Mouse (Mus musculus): ENCODE results near the gene Sept1. TPM values are rescaled to one million over a fixed set of nuclear protein-coding genes. Genes with fewer than 3 reads are reported as not detected.
A peak's percentile ranks its signal among the peaks of the same experiment; 100 is the strongest.
"Not testable (repeated sequence)": the region's sequence is repeated elsewhere in the genome, so short reads cannot be mapped to it uniquely, and the experiment has no call there.

The Sept1 gene
- polyA plus RNA-seq, 1 experiment from 2014 or later: 12.3 TPM

DNA sequence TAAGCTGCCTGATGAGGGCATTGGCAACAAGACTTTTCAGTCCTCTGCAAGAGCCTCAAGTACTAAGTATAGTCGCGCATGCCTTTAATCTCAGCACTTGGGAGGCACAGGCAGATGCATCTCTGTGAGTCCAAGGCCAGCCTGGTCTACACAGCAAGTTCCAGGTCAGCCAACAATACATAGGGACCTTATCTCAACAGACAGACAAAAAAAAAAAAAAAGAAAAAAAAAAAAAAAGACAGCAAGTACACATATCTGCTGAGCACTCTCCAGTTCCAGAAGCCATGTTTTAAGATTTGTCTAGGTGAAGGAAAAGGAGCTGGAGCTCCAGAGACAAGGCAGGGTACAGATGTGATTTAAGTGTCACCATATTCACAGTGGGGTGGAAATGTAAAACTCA lies 23.0 kb upstream of the Sept1 start:
- 90% methylated on average over 2 of the region's 2 CpGs for WGBS

GRCm38 (mm10) chr7:127255008-127255407 lies 22.1 kb upstream of the Sept1 start:
- Histone ChIP-seq H3K36me3 (ENCODE audit: control insufficient read depth, insufficient read depth, low read length) (peaks cover 2% of the 10 kb centered on the region; the same call in 1 of the 2 replicates), H3K27ac (ENCODE audit: low read depth, low read length) (peak overlapping the region; percentile 95), H3K4me3 (ENCODE audit: low read length) (peak overlapping the region; percentile 67), H3K4me2 (ENCODE audit: low read length) (peak overlapping the region; percentile 97), H3K27me3 (replicated peaks; ENCODE audit: control insufficient read depth, insufficient read depth, low read length) (no peaks in the 10 kb centered on the region), H3K9ac (ENCODE audit: low read depth, low read length) (peak overlapping the region; percentile 87), H3K9me3 (ENCODE audit: control insufficient read depth, low read length) (no peaks in the 10 kb centered on the region), H3K4me1 (ENCODE audit: control insufficient read depth, insufficient read depth, low read depth, low read length) (peaks cover 10% of the 10 kb centered on the region)
- whole genome bisulfite sequencing: 25% methylated on average over 4 of the region's 4 CpGs
- ATAC-seq: no peak

More for the DNA sequence above, 23.0 kb upstream of the Sept1 start:
- Histone ChIP-seq H3K9ac (ENCODE audit: low read depth, low read length) (no peak overlapping the region), H3K4me2 (ENCODE audit: low read length) (no peak overlapping the region), H3K27me3 (replicated peaks; ENCODE audit: control insufficient read depth, insufficient read depth, low read length) (no peaks in the 10 kb centered on the region), H3K27ac (ENCODE audit: low read depth, low read length) (no peak overlapping the region), H3K36me3 (ENCODE audit: control insufficient read depth, insufficient read depth, low read length) (no peaks in the 10 kb centered on the region), H3K9me3 (ENCODE audit: control insufficient read depth, low read length) (no peaks in the 10 kb centered on the region), H3K4me1 (ENCODE audit: control insufficient read depth, insufficient read depth, low read depth, low read length) (peaks cover 13% of the 10 kb centered on the region), H3K4me3 (ENCODE audit: low read length) (no peak overlapping the region)
- no peak for ATAC-seq

DNA sequence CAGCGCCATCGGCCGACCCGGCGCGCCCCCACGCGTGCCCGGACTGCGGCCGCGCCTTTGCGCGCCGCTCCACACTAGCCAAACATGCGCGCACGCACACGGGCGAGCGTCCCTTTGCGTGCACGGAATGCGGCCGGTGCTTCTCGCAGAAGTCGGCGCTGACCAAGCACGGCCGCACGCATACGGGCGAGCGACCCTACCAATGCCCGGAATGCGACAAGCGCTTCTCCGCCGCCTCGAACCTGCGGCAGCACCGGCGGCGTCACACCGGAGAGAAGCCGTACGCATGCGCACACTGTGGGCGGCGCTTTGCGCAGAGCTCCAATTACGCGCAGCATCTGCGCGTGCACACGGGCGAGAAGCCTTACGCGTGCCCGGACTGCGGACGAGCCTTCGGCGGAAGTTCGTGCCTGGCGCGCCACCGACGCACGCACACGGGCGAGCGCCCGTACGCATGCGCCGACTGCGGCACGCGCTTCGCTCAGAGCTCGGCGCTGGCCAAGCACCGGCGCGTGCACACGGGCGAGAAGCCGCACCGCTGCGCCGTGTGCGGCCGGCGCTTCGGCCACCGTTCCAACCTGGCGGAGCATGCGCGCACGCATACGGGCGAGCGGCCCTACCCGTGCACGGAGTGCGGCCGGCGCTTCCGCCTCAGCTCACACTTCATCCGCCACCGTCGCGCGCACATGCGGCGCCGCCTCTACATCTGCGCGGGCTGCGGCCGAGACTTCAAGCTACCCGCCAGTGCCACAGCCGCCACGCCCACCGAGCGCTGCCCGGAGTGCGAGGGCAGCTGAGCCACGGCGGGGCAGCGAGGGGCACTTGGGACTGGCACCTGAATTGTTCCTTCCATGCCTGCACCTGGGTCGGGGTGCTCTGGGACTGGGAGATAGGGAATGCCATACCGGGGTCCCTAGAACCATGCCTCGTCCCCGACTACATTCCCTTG lies 21.2 kb upstream of the Sept1 start:
- H3K27ac ChIP-seq (ENCODE audit: low read depth, low read length): peak overlapping the region; percentile 95
- WGBS: under 1% methylated on average over 136 of the region's 136 CpGs
- H3K4me1 ChIP-seq (ENCODE audit: control insufficient read depth, insufficient read depth, low read depth, low read length): peaks cover 7% of the 10 kb centered on the region
- peak overlapping the region; percentile 87 for H3K9ac ChIP-seq (ENCODE audit: low read depth, low read length)
- peak overlapping the region; percentile 97 for H3K4me2 ChIP-seq (ENCODE audit: low read length)
- H3K9me3 ChIP-seq (ENCODE audit: control insufficient read depth, low read length): no peaks in the 10 kb centered on the region
- ATAC-seq: peak; percentile 97
- H3K4me3 ChIP-seq (ENCODE audit: low read length): peak overlapping the region; percentile 67
- H3K27me3 ChIP-seq (replicated peaks; ENCODE audit: control insufficient read depth, insufficient read depth, low read length): no peaks in the 10 kb centered on the region
- peaks cover 7% of the 10 kb centered on the region; the same call in 1 of the 2 replicates for H3K36me3 ChIP-seq (ENCODE audit: control insufficient read depth, insufficient read depth, low read length)

DNA sequence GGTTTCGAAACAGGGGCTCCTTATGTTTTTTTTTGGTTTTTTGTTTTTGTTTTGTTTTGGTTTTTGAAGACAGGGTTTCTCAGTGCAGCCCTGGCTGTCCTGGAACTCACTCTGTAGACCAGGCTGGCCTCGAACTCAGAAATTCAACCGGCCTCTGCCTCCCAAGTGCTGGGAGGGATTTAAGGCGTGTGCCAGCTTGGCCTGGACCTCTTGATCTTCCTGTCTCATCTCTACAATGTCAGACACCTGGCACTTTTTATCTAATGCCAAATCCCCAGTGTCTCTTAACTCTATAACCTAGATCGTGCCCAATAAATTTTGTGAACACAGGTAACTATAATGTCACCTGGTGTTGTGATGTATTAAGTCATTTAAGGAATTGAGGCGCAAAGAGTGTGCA lies 20.4 kb upstream of the Sept1 start:
- peak overlapping the region; percentile 87 for H3K9ac ChIP-seq (ENCODE audit: low read depth, low read length)
- peaks cover 7% of the 10 kb centered on the region for H3K4me1 ChIP-seq (ENCODE audit: control insufficient read depth, insufficient read depth, low read depth, low read length)
- no peak for ATAC-seq
- 78% methylated on average over 6 of the region's 6 CpGs for WGBS
- peak overlapping the region; percentile 97 for H3K4me2 ChIP-seq (ENCODE audit: low read length)
- H3K36me3 ChIP-seq (ENCODE audit: control insufficient read depth, insufficient read depth, low read length): peaks cover 7% of the 10 kb centered on the region; the same call in 1 of the 2 replicates
- no peaks in the 10 kb centered on the region for H3K27me3 ChIP-seq (replicated peaks; ENCODE audit: control insufficient read depth, insufficient read depth, low read length)
- H3K27ac ChIP-seq (ENCODE audit: low read depth, low read length): peak overlapping the region; percentile 95
- H3K4me3 ChIP-seq (ENCODE audit: low read length): peak overlapping the region; percentile 67
- no peaks in the 10 kb centered on the region for H3K9me3 ChIP-seq (ENCODE audit: control insufficient read depth, low read length)

DNA sequence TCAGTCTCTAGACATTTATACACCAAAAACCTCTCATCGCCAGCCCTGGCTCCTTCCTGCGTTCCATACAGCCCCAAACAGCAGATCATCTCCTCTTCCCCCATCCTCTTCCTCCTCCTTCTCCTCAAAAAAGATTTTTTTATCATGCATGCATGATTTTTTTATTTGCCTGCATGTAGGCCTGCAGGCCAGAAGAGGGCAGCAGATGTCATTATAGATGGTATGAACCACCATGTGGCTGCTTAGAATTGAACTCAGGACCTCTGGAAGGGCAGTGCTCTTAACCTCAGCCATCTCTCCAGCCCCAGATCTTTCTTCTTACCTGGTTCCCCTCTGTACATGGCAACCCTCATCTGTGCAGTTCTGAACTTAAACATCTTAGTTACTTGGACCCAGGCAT lies 19.5 kb upstream of the Sept1 start:
- WGBS: 93% methylated on average over 2 of the region's 2 CpGs
- H3K9me3 ChIP-seq (ENCODE audit: control insufficient read depth, low read length): no peaks in the 10 kb centered on the region
- no peaks in the 10 kb centered on the region for H3K27me3 ChIP-seq (replicated peaks; ENCODE audit: control insufficient read depth, insufficient read depth, low read length)
- H3K4me2 ChIP-seq (ENCODE audit: low read length): no peak overlapping the region
- peaks cover 7% of the 10 kb centered on the region for H3K4me1 ChIP-seq (ENCODE audit: control insufficient read depth, insufficient read depth, low read depth, low read length)
- H3K27ac ChIP-seq (ENCODE audit: low read depth, low read length): no peak overlapping the region
- H3K9ac ChIP-seq (ENCODE audit: low read depth, low read length): no peak overlapping the region
- H3K4me3 ChIP-seq (ENCODE audit: low read length): no peak overlapping the region
- peaks cover 7% of the 10 kb centered on the region; the same call in 1 of the 2 replicates for H3K36me3 ChIP-seq (ENCODE audit: control insufficient read depth, insufficient read depth, low read length)
- ATAC-seq: no peak

GRCm38 (mm10) chr7:127250511-127250910 lies 17.6 kb upstream of the Sept1 start:
- H3K27ac ChIP-seq (ENCODE audit: low read depth, low read length); H3K4me2 ChIP-seq (ENCODE audit: low read length); H3K9me3 ChIP-seq (ENCODE audit: control insufficient read depth, low read length); H3K27me3 ChIP-seq (replicated peaks; ENCODE audit: control insufficient read depth, insufficient read depth, low read length); H3K36me3 ChIP-seq (ENCODE audit: control insufficient read depth, insufficient read depth, low read length); H3K9ac ChIP-seq (ENCODE audit: low read depth, low read length); ATAC-seq; H3K4me3 ChIP-seq (ENCODE audit: low read length): not testable (repeated sequence)
- whole genome bisulfite sequencing: 94% methylated on average over 8 of the region's 8 CpGs
- peaks cover 18% of the 10 kb centered on the region for H3K4me1 ChIP-seq (ENCODE audit: control insufficient read depth, insufficient read depth, low read depth, low read length)

DNA sequence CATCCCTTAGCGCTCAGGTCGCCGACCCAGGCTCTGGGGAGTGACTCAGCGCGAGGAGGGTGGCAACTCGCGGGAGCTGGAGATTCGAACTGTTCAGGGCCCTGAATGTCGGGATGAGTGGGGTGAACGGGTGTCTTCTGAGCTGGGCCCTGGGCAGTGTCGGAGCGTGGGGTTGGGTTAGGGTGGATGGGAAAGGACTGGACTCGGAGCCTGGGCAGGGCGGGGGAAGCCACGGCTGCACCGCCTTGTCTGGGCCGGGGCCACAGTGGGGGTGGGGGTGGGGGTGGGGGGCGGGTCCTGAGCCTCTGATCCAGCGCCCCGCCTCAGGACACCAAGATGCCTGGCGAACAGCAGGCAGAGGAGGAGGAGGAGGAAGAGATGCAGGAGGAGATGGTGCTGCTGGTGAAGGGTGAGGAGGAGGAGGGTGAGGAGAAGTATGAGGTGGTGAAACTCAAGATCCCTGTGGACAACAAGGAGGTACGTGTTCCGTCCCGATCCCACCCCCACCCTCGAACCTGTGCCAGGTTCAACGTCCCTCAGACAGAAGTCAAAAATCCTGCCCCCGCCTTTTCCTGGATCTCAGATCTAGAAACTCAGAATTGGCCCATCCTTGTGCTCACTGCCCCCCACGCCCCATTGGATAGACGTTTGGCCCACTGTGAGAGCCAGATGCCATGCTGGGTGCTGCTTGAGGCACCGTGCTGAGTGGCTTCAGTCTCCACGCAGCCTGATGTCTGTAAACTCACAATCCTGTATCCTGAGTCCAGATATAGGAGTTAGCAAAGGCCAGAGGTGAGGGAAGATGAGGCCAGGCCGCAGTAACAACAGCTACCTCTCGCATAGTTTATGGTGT lies 12.0 kb upstream of the Sept1 start:
- peaks cover 4% of the 10 kb centered on the region; the same call in 1 of the 2 replicates for H3K36me3 ChIP-seq (ENCODE audit: control insufficient read depth, insufficient read depth, low read length)
- H3K4me1 ChIP-seq (ENCODE audit: control insufficient read depth, insufficient read depth, low read depth, low read length): peaks cover 17% of the 10 kb centered on the region
- H3K9ac ChIP-seq (ENCODE audit: low read depth, low read length): peak overlapping the region; percentile 98
- 14% methylated on average over 25 of the region's 33 CpGs for WGBS
- H3K27ac ChIP-seq (ENCODE audit: low read depth, low read length): peak overlapping the region; percentile 88
- peak overlapping the region; percentile 93 for H3K4me3 ChIP-seq (ENCODE audit: low read length)
- peak overlapping the region; percentile 94 for H3K4me2 ChIP-seq (ENCODE audit: low read length)
- no peaks in the 10 kb centered on the region for H3K27me3 ChIP-seq (replicated peaks; ENCODE audit: control insufficient read depth, insufficient read depth, low read length)
- H3K9me3 ChIP-seq (ENCODE audit: control insufficient read depth, low read length): no peaks in the 10 kb centered on the region
- peak; percentile 75 for ATAC-seq

GRCm38 (mm10) chr7:127243870-127244657 lies 11.1 kb upstream of the Sept1 start, which contains the start of gene Zfp771:
Zfp771 (plus strand) TSS chr7:127244274.
- no peaks in the 10 kb centered on the region; the same call in 1 of the 2 replicates for H3K36me3 ChIP-seq (ENCODE audit: control insufficient read depth, insufficient read depth, low read length)
- WGBS: under 1% methylated on average over 44 of the region's 56 CpGs
- H3K27me3 ChIP-seq (replicated peaks; ENCODE audit: control insufficient read depth, insufficient read depth, low read length): no peaks in the 10 kb centered on the region
- peak; percentile 96 for ATAC-seq
- peak within 1 kb of the TSS; percentile 98 for H3K9ac ChIP-seq (ENCODE audit: low read depth, low read length)
- peak within 1 kb of the TSS; percentile 94 for H3K4me2 ChIP-seq (ENCODE audit: low read length)
- H3K4me1 ChIP-seq (ENCODE audit: control insufficient read depth, insufficient read depth, low read depth, low read length): peaks cover 17% of the 10 kb centered on the region
- no peaks in the 10 kb centered on the region for H3K9me3 ChIP-seq (ENCODE audit: control insufficient read depth, low read length)
- peak within 1 kb of the TSS; percentile 93 for H3K4me3 ChIP-seq (ENCODE audit: low read length)
- H3K27ac ChIP-seq (ENCODE audit: low read depth, low read length): peak within 1 kb of the TSS; percentile 88

Measured in hindbrain, embryonic 16.5 days (tissue).